Mouse (Mus musculus) intestine, postnatal 0 days (tissue): ENCODE data around the gene Ppm1l. TPM values are rescaled to one million over a fixed set of nuclear protein-coding genes. Genes with fewer than 3 reads are reported as not detected.
A peak's percentile ranks its signal among the peaks of the same experiment; 100 is the strongest.

Experiments
- ATAC-seq: fragments of 200-750 bp; cut with Nextera tagmentation; 2 replicates; pipeline ENCODE4 v1.8.0; 2017; ENCODE audit warnings: mild to moderate bottlenecking, moderate TSS enrichment, moderate library complexity
- H3K27ac ChIP-seq: fragments of 300-500 bp; sonication (generic); 2 replicates; pipeline ENCODE4 v1.5.1; 2014; ENCODE audit warnings: mild to moderate bottlenecking, low read depth, low read length, moderate library complexity
- H3K27me3 ChIP-seq: fragments of 300-500 bp; sonication (generic); replicated peaks from 2 replicates; pipeline ENCODE4 v1.6.1; 2014; ENCODE audit warnings: low read length, mixed read lengths; ENCODE audit not compliant: control insufficient read depth, insufficient read depth
- H3K36me3 ChIP-seq: fragments of 300-500 bp; sonication (generic); 2 replicates; pipeline ENCODE4 v1.6.1; 2014; ENCODE audit warnings: mild to moderate bottlenecking, moderate library complexity; ENCODE audit not compliant: control insufficient read depth, insufficient read depth
- H3K4me1 ChIP-seq: fragments of 300-500 bp; sonication (generic); replicated peaks from 2 replicates; pipeline ENCODE4 v1.6.1; 2014; ENCODE audit warnings: antibody characterized with exemption, low read length, mixed read lengths; ENCODE audit not compliant: control insufficient read depth, insufficient read depth
- H3K4me2 ChIP-seq: fragments of 300-500 bp; sonication (generic); replicated peaks from 2 replicates; pipeline ENCODE4 v1.6.1; 2014; ENCODE audit warnings: low read depth, mild to moderate bottlenecking, moderate library complexity
- H3K4me3 ChIP-seq: fragments of 300-500 bp; sonication (generic); 2 replicates; pipeline ENCODE4 v1.5.1; 2014; ENCODE audit warnings: low read depth, low read length
- H3K9ac ChIP-seq: fragments of 300-500 bp; sonication (generic); 2 replicates; pipeline ENCODE4 v1.6.1; 2014; ENCODE audit warnings: mild to moderate bottlenecking, low read depth, low read length
- H3K9me3 ChIP-seq: fragments of 300-500 bp; sonication (generic); 2 replicates; pipeline ENCODE4 v1.6.1; 2016; ENCODE audit warnings: mixed run types; ENCODE audit not compliant: control insufficient read depth
- CTCF ChIP-seq: sonication (generic); IDR thresholded peaks from 2 replicates; pipeline ENCODE4 v1.5.1; 2016; ENCODE audit warnings: low read depth, mild to moderate bottlenecking, control low read depth, antibody characterized with exemption, moderate library complexity
- WGBS: fragments of 180-500 bp; shearing (Covaris S2); extraction: QIAGEN DNeasy Blood & Tissue Kit; methylation state at CpG from one replicate; pipeline ENCODE4 v1.1.7; 2014; 5-methylcytosine and 5-hydroxymethylcytosine counted together
- polyA plus RNA-seq: library from polyadenylated mRNA; unstranded; fragments of >200 nt; fragmentation: Nextera tagmentation; extraction: Ambion mirVana; gene quantifications from 2 replicates; pipeline ENCODE4 v1.2.1, GENCODE M21; 2015

Ppm1l gene
- polyA plus RNA-seq, 1 experiment from 2014 or later, result 3.0 TPM

DNA sequence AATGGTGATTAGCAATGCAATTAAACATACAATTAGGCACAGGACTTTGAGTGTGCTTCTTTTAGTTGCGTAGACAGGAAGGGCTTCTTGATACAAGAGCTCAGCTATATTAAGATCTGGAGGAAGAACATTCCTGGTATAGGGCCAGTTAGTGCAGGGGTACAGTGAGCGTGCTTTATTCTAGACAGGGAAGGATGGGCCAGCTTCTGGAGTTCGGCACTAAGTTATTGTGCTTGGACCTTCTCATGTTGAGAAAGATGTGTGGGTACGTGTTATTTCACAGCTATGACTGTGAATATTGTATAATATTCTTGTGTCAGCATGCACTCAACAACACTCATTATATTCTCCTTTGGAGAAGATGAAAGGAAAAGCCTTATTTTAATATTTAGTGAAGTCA, 29.9 kb downstream of the Ppm1l start:
- Histone ChIP-seq H3K4me3 (no peak overlapping the region), H3K27me3 (no peaks in the 10 kb centered on the region), H3K36me3 (no peaks in the 10 kb centered on the region), H3K27ac (no peak overlapping the region), H3K4me2 (no peak overlapping the region), H3K9me3 (no peaks in the 10 kb centered on the region), H3K4me1 (no peaks in the 10 kb centered on the region), H3K9ac (no peak overlapping the region)
- ATAC-seq, result no peak
- no peak for TF ChIP-seq CTCF
- WGBS, result 90% methylated on average over 4 of the region's 4 CpGs

DNA sequence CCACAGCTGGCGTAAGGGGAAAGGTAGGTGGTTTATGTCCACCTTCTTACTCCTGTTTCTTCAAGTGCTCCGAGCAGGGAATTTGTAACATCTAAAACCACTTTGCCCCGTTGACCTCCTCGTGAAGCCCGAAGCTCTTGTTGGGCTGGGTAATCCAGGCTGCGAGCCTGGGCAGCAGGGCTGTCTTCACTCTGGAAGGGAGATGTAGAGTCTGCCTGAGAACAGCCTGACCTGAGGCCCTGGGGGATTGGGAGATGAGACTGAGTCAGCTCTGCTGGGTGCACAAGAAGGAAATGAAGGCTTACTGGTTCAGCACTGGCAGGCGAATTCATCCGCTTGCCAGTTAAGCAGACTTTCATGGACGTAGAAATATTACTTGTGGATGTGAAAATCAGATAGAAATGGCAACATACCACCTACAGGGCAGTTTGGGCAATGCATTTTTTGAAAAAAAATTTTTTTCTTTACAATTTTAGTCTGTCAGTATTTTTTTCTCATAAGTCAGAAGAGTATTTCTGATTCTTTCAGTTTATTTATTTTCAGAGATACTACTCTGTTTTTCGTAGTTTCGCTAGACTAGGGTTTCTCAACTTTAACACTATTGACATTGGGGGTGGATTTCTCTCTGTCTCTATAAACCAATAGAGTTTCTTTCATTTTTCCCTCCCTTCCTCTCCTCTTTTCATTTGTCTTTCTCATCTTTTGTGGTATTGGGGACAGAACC, 31.7 kb downstream of the Ppm1l start:
- Histone ChIP-seq H3K36me3 (no peaks in the 10 kb centered on the region), H3K27me3 (no peaks in the 10 kb centered on the region), H3K4me3 (no peak overlapping the region), H3K4me1 (no peaks in the 10 kb centered on the region), H3K4me2 (no peak overlapping the region), H3K9me3 (no peaks in the 10 kb centered on the region), H3K9ac (no peak overlapping the region), H3K27ac (no peak overlapping the region)
- TF ChIP-seq CTCF, result peak; percentile 48
- WGBS, result 74% methylated on average over 11 of the region's 11 CpGs
- ATAC-seq, result no peak

DNA sequence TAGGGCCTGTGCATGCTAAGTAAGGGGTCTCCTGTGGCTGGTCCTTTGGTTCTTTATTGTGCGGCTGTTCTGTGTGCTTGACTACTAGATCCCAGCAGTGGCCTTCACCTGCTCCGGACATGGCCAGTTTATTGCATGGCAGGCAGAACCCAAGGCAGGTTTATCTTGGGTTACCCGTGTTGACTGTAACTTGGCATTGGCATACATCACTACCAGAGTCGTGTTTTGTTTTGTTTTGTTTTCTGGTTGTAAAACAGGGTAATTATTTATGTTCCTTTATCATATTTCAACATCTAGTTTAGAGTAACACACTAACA, 32.2 kb downstream of the Ppm1l start:
- ATAC-seq, result no peak
- TF ChIP-seq CTCF, result no peak
- no peak overlapping the region for H3K4me3 ChIP-seq
- no peaks in the 10 kb centered on the region for H3K36me3 ChIP-seq
- no peaks in the 10 kb centered on the region for H3K27me3 ChIP-seq
- H3K4me2 ChIP-seq, result no peak overlapping the region
- H3K9me3 ChIP-seq, result no peaks in the 10 kb centered on the region
- 48% methylated on average over 4 of the region's 4 CpGs for WGBS
- no peak overlapping the region for H3K9ac ChIP-seq
- no peak overlapping the region for H3K27ac ChIP-seq
- no peaks in the 10 kb centered on the region for H3K4me1 ChIP-seq

DNA sequence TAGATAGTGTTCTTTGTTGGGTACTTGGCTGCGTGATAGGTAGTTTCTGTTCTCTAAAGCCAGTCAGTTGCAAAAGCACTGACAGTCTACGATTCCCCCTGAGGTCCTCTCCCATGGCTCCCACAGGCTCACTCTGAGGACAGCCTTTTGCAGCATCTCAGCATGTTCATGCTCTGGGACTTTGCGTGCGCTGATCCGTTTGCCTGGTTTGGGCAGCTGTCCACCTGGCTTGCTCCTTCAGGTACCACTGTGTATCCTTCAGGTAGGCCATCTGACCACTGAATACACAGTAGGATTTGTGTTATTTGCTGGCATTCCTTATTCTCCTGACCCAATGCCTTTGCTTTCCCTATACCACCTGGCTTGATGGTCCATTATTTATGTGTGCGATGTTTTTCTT, 33.3 kb downstream of the Ppm1l start:
- Histone ChIP-seq H3K4me3 (no peak overlapping the region), H3K4me2 (no peak overlapping the region), H3K9ac (no peak overlapping the region), H3K4me1 (no peaks in the 10 kb centered on the region), H3K36me3 (no peaks in the 10 kb centered on the region), H3K9me3 (no peaks in the 10 kb centered on the region), H3K27me3 (no peaks in the 10 kb centered on the region), H3K27ac (no peak overlapping the region)
- 95% methylated on average over 6 of the region's 6 CpGs for WGBS
- TF ChIP-seq CTCF, result no peak
- no peak for ATAC-seq

DNA sequence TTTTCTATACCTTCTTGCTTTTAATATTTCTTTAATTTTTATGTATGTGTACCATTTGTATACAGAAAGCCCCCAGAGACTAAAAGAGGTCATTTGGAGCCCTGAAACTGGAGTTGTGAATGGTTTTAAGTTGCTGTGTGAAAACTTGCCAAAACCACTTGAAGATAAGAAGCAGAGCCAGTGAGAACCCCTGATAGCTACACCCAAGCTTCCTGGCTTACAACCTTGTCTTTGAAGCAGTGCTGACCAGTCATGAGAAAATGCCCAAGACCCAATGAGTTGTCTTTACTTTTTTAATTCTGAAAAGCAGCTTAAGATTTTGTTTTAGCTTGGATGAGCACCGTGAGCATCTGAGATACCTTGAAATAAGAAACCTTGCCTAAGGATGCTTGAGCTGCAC, 35.5 kb downstream of the Ppm1l start:
- no peak for TF ChIP-seq CTCF
- WGBS, result 78% methylated on average over 1 of the region's 1 CpGs
- Histone ChIP-seq H3K4me1 (no peaks in the 10 kb centered on the region), H3K27ac (no peak overlapping the region), H3K36me3 (no peaks in the 10 kb centered on the region), H3K4me3 (no peak overlapping the region), H3K4me2 (no peak overlapping the region), H3K27me3 (no peaks in the 10 kb centered on the region), H3K9ac (no peak overlapping the region), H3K9me3 (no peaks in the 10 kb centered on the region)
- no peak for ATAC-seq

DNA sequence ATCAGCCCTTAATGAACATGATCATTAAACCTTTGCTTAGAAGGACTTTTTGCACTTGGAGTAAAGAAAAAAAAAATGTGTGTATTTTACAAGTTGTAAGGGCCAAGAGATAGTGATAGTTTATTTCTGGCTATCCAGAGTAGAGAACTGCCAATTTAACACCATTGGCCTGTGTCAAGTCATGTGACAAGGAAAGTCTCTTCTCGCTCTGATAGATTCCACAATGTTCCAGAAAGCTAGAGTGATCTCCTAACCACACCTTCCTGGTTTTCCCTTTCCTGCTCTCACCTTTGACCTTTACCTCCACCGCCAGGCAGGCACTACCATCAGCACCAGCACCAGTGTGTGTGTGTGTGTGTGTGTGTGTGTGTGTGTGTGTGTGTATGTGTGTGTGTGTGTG, 38.0 kb downstream of the Ppm1l start:
- 47% methylated on average over 2 of the region's 2 CpGs for WGBS
- no peak overlapping the region for H3K4me3 ChIP-seq
- no peak for TF ChIP-seq CTCF
- no peak overlapping the region for H3K4me2 ChIP-seq
- H3K36me3 ChIP-seq, result no peaks in the 10 kb centered on the region
- H3K27ac ChIP-seq, result no peak overlapping the region
- H3K9me3 ChIP-seq, result no peaks in the 10 kb centered on the region
- H3K4me1 ChIP-seq, result no peaks in the 10 kb centered on the region
- no peak overlapping the region for H3K9ac ChIP-seq
- H3K27me3 ChIP-seq, result no peaks in the 10 kb centered on the region
- ATAC-seq, result no peak
